Mouse (Mus musculus) stomach, postnatal 0 days (tissue): ENCODE measurements at regions not wholly inside any gene's neighbourhood (a gene's known extent, or its start where the extent isn't known, plus 50 kb on each side); places are given as distances from the start of the nearest gene placed in this dataset.

Experiments used
- CTCF ChIP-seq: IDR thresholded peaks from 2 replicates; pipeline ENCODE4 v1.5.1; 2016; ENCODE audit warnings: antibody characterized with exemption, low read depth, mild to moderate bottlenecking, moderate library complexity
- EP300 ChIP-seq: optimal IDR thresholded peaks from 2 replicates; pipeline ENCODE3; 2016; ENCODE audit warnings: antibody characterized with exemption

DNA sequence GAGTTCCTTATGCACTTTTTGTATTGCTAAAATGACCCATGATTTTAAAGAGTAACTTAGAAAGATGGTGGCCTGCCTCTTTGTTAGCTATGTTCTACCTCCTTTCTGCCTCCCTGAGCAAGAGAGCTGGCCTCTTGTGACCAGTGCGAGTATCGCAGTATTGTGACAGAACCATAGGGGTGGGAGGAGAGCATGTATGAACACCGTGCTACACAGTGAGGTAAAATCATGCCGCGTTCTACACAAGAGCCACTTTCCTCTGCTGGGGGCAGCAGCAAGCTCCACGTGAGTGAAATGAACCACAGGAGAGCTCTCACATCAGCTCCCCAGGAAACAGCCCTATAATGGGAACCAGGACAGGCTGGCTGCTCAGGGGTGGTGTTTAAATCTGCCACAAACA lies 216.9 kb upstream of the Klf14 start:
- TF ChIP-seq CTCF (peak; percentile 23), EP300 (no peak)
